Mouse (Mus musculus) spleen, embryonic (tissue): ENCODE results near the gene Htr1f.

Experiments
- CTCF ChIA-PET: fragments of 350-600 bp; sonication (Branson Sonifier 250); formaldehyde crosslinking; loops from one replicate; lab custom pipeline; 2022; lab: Charles Lee

Gene Htr1f

GRCm38 (mm10) chr16:64973533-64974305 is 131.9 kb downstream of the Htr1f start:
- CTCF ChIA-PET = no interaction called here

DNA sequence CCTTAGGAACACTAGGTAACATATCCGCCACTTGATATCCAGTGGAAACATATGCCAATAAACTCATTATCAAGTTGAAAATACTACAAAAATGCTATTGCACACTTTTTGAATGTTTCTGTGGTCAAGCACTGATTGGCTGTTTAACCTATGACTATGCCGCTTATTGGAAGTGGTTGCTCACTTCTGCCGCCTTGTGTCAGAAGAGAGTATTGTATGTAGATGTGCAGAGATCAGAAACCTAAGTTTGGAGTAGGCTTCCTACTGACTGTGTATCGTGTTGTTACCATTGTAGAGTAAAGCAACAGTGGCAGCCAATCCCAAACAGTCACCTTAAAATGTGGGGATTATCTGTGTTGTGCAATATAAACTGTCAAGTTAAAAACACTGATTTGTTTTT is 144.0 kb downstream of the Htr1f start:
- CTCF ChIA-PET = no interaction called here

DNA sequence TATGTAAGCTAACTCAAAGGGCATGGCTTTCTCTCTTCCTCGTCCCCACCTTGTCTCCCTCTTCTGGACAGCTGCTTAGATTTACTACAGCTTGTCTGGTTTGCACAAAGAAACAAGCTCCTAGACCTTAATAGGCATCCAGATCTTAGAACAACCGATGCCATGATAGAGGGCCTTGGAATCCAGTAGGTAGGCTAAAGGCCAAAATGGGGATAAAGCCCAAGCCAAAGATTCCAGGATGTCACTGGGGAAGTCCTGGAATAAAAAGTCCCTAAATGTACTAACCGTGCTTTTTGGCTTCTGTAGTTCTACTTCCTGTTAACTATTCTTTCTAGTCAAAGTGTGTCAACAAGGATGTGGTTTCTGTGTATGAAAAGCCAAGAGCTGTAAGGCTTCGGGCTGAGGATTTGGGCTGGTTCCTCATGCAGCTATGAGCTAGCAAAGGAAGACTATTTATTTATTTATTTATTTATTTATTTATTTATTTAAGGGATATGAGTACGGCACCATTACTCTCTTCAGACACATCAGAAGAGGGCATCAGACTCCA is 163.9 kb downstream of the Htr1f start:
- CTCF ChIA-PET = interaction anchor here (0.7 kb wide), 1 partner anchor 656 kb away, joined by 4 read pairs; no protein-coding TSS in a partner anchor

DNA sequence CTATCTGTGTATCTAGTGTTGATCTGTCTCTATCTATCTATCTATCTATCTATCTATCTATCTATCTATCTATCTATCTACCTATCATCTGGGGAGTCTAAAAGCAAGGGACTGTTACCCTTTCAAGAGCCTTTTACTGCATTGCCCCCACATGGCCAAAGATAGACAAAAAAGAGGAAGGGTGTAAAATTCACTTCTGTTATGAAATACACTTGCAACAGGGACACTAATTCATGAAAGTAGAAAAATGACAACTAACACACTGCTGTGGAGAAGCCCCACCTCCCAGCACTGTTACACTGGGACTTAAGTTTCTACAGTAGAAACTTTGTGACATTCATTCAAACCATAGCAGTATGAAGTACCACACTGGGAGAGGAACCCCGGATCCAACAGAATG is 170.9 kb downstream of the Htr1f start:
- CTCF ChIA-PET = no interaction called here

GRCm38 (mm10) chr16:64934011-64934410 is 171.6 kb downstream of the Htr1f start:
- CTCF ChIA-PET = no interaction called here

- CTCF ChIA-PET = no interaction called here
Observed at GRCm38 (mm10) chr16:64923500-64923899, 182.2 kb downstream of the Htr1f start.

DNA sequence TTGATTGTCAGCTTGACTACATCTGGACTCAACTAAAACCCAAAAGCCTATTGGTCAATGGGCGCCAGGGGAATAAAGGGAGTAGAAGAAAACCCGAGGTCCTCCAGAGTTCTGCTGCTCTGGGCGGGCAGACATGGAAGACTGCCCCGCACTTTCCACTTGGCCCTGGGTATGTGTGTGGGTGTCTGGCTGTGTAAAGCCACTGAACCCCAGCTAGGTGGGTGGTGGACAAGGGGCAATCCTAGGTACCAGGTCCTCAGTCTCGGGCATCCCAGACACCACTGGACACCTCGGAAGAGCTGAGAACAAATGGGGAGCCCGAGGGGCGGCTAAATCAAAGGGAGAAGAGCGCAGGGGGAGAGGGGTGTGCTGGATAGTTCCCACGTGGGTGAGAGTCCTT is 196.9 kb downstream of the Htr1f start:
- CTCF ChIA-PET = no interaction called here

- CTCF ChIA-PET = no interaction called here
Observed at GRCm38 (mm10) chr16:64907112-64907511, 198.5 kb downstream of the Htr1f start.

DNA sequence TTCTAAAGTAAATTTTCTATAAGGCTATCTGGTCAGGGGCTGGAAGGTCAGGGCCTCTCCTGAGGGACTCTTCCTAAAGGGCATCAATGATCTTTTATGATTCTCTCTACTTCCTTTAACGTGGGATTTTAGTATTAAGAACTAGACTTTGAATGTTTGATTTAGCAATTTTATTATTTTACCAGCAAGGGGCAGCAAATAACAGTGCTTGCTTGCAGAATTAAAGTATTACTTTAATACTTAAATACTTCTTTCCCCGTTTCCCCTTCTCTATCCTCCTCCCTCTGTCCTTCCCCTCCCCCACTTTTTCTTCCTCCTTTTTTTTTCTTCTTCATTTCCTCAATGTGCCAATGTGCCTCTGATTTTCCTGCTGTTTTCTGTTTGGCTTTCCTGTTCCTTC is 202.3 kb downstream of the Htr1f start:
- CTCF ChIA-PET = no interaction called here

GRCm38 (mm10) chr16:64899084-64899483 is 206.6 kb downstream of the Htr1f start:
- CTCF ChIA-PET = interaction anchor here (0.9 kb wide), 1 partner anchor 22 kb away, joined by 7 read pairs; no protein-coding TSS in a partner anchor

- CTCF ChIA-PET = no interaction called here
Observed at GRCm38 (mm10) chr16:64889496-64889895, 216.2 kb downstream of the Htr1f start.

- CTCF ChIA-PET = no interaction called here
Observed at GRCm38 (mm10) chr16:64885547-64885946, 220.1 kb downstream of the Htr1f start.

DNA sequence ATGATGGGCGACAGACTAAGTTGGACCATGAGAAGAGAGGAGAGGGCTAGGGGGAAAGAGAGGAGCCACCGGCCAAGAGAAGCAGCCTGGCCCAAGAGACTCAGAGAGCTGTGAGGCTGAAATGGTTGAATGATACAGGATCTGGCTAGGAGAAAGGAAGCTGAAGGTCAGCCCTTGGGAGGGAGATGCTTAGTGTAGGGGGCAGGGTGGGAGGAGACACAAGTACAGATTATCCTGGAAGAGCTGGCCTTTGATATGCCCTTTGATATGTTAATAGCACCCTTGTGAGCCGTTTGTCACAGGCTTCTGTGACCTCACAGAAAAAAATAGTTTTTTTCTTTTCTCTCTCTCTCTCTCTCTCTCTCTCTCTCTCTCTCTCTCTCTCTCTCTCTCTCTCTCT is 220.5 kb downstream of the Htr1f start:
- CTCF ChIA-PET = no interaction called here

DNA sequence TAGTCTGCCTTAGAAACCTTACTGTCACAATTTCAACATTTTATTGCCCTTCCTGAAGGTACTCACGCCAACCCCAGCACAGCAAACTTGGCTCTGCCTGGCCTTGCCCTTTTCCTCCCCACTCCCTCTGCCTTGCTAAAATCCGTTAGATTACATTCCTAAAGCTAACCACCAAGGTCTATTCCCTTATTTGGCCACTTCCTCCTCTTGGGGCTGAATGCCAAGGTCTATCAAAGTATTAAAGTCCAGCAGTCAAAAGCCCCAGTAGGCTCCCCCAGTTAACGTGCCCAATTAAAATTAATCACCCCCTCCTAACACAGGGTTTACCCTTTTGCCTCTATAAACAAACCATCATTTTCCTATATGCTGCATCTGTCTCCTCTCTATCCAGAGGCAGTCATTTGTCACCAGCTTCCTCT is 221.2 kb downstream of the Htr1f start:
- CTCF ChIA-PET = no interaction called here

GRCm38 (mm10) chr16:64883896-64884295 is 221.8 kb downstream of the Htr1f start:
- CTCF ChIA-PET = no interaction called here

DNA sequence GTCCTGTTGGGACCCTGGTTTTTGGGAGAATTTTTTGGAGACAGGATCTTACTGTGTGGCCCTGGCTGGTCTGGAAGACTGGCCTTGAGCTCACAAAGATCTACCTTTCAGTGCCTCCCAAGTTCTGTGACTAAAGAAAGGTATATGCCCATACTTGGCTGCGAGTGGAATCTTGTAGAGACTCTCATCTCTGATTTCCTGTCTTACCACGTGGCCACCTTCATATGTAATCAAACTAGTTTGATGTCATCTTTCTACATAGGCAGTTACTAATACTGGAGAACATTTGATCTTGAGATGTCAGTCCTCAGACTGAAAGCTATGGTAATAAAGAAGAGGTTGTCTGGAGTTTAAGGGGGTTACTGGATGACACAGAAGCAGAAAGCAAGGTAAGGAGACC is 224.2 kb downstream of the Htr1f start:
- CTCF ChIA-PET = interaction anchor here (0.6 kb wide), 1 partner anchor 162 kb away, joined by 3 read pairs; no protein-coding TSS in a partner anchor

GRCm38 (mm10) chr16:64880986-64881385 is 224.7 kb downstream of the Htr1f start:
- CTCF ChIA-PET = interaction anchor here (0.6 kb wide), 1 partner anchor 162 kb away, joined by 3 read pairs; no protein-coding TSS in a partner anchor

GRCm38 (mm10) chr16:64879735-64880134 is 225.9 kb downstream of the Htr1f start:
- CTCF ChIA-PET = interaction anchor here (0.6 kb wide), 1 partner anchor 643 kb away, joined by 4 read pairs; no protein-coding TSS in a partner anchor

GRCm38 (mm10) chr16:64878611-64879132 is 227.0 kb downstream of the Htr1f start:
- CTCF ChIA-PET = no interaction called here

GRCm38 (mm10) chr16:64877314-64877713 is 228.3 kb downstream of the Htr1f start:
- CTCF ChIA-PET = interaction anchor here (1.2 kb wide), 1 partner anchor 21 kb away, joined by 7 read pairs; no protein-coding TSS in a partner anchor

DNA sequence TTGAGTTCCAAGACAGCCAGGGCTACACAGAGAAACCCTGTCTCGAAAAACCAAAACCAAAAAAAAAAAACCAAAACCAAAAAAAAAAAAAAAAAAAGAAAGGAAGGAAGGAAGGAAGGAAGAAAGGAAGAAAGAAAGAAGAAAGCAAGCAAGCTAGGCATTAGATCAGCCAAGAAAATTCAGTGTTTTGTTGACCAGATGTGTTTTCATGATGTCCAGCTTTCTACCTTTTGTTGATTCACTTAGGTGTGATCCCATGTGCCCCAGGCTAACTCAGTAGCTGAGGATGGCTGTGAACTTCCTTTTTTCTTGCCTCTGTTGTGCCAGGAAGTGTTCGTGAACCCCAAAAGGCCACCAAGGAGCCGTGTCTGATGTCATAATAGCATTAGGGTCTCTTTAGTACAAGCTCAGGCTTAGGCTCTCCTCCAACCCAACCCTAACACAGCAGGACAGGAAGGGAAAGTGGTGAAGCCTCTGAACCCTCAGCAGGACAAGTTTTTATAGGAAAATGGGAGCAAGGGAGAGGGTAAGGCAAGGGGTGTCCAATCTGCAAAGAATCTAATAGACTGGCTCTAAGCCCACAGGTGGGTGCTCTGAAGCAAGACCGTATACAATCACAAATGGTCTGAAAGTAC is 228.9 kb downstream of the Htr1f start:
- CTCF ChIA-PET = interaction anchor here (1.2 kb wide), 1 partner anchor 22 kb away, joined by 7 read pairs; no protein-coding TSS in a partner anchor

DNA sequence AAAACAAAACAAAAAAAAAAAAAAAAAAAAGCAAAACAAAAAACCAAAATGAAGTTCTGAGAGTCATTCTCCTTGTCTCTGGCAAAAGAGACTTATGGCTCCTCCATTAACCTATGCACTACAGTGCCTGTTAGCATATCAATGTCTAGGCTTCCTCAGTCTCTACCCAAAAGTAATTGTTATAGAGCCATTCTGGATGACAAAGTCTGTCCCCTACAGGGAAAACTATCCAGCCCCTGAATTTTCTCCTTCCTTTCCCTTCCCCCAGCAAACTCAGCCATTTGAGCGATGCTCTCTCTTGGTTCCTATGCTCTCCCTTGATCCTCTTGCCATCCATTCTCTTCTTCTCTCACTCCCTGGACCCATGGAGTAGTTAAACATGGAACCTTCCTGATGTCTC is 229.8 kb downstream of the Htr1f start:
- CTCF ChIA-PET = no interaction called here
